Mouse (Mus musculus) liver, embryonic 18 days (tissue): ENCODE measurements around the gene Adamts9. TPM values are rescaled to one million over a fixed set of nuclear protein-coding genes. Genes with fewer than 3 reads are reported as not detected.

Experiments used
- polyA plus RNA-seq: library from polyadenylated mRNA; depleted of rRNA; stranded (reverse); fragments of >200 nt; gene quantifications from 2 replicates; pipeline ENCODE4 v1.2.3, GENCODE M21; 2012; rRNA removed

The Adamts9 gene
- 1.5 and 1.6 TPM in 2 replicates for polyA plus RNA-seq

DNA sequence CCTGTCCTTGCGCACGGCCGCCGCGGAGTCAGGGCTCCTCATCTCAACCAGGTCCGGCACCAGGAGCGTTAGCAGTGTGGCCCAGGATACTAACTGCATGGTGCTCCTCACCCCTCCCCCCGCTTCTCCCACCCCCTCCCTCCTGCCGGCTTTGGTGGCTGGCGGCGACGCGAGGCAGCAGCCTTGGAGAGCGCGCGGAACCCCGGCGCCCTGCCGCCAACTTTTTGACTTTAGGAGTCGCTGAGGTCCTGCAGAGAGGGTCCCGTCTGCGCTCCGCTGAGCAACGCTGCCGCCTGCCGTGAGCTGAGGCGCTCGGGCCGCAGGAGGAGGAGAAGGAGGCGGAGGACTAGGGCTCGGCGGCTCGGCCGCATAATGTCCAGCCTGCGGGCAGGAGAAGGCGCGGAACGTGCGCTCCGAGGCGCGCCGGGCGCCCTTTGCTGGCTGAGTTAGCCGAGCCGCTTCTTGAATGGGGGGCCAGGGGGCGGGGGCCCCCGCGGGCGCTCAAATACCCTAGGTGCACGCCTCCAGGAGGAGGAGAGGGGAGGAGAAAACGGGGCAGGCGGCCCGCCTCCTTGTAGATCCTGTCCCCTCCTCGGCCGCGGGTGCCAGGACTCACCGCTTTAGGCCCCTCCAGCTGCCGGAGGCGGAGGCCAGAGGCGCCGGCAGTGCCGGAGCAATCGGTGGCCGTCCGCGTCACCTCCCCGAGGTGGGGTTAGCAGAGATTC lies at the start of gene Adamts9:
Gene Adamts9, minus strand, starts transcription at position 436 of the 725 bp plus-strand sequence.

DNA sequence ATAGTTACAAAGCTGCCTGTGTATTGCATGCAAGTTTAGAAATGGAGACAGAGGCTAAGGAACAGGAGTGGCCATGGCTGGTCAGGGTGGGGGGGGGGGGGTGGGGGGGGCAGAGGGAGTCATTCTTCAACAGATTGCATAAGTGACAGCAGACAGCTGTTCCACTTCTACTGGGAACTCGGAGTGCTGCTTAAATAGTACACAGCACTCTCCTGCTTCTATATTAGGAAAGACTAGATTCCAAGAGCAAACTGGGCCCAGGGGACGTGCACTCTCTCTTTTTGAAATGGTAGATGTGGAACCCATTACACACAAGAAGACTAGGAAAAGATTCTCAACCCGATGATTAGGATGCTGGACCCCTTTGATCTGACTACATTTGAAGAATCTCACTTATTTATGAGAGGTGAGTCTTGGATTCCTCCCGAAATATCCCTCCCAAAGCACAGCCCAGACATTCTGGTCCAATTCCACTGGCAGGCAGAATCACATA lies 74.2 kb downstream of the Adamts9 start, which contains the start of gene Gm15737:
Gene Gm15737, plus strand, starts transcription at position 269 of the 493 bp plus-strand sequence.

DNA sequence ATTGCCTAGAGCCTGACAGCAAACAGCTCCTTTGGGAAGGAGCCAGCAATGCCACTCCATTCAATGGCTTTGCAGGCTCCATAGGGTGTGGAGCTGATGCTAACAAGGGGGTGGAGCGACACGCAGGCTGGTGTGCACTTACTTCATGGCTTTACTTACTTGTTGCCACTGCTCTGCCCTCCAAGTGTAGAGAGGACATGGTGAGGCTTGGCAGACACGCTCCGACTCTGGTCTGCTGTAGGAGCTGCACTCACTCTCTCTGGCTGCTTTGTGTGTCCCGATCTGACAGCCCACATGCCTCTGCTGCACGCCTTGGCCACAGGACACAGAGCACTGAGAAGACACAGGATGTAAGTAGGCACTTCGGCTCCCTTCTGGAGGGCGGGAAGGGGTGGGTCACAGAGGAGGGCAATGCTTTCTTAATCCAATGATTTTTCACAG lies 127.0 kb downstream of the Adamts9 start, which contains the start of gene A730049H05Rik:
Gene A730049H05Rik, plus strand, starts transcription at position 168 of the 441 bp plus-strand sequence.

Other genes starting within 250 kb of the Adamts9 start
- gene Prickle2, start 237.3 kb downstream of the Adamts9 start, polyA plus RNA-seq: 0.28 and 0.30 TPM in 2 replicates
- gene A730049H05Rik, start 127.0 kb downstream of the Adamts9 start, polyA plus RNA-seq: 0.02 and 0.07 TPM in 2 replicates
- gene Gm15737, start 74.1 kb downstream of the Adamts9 start, polyA plus RNA-seq: not detected in 2 replicates